Mouse (Mus musculus): ENCODE measurements at regions not wholly inside any gene's neighbourhood (a gene's known extent, or its start where the extent isn't known, plus 50 kb on each side); places are given as distances from the start of the nearest gene placed in this dataset.
A peak's percentile ranks its signal among the peaks of the same experiment; 100 is the strongest.

DNA sequence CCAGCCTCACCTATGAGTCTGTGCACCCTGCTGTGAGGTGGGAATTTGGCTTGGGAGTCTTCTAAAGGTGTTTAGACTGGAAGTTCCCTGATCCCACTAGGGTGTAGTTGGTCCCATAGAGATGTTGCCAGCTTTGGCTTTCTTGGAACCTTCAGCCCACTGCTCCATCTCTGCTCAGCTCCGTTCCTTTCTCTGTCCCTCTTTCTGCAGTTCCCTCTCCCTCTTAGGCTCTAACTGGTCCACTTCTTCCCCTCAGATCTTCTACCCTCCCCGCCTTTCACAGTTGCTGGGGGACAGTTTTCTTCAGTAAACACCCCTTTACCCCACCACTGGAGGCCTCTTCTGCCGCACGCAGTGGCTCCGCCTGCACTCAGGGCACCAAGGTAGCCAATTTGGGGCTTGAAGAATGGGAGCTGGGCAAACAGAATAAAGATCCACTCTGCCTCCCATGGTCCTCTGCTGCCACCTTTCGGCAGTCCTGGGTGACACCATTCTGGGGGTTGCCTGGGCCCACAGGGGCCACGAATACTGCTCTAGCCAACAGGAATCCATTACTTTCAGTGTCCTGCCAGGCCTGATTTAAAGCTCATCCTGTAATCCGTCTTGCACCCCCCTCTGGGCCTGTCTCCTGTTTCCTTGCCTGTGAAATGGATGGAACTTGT lies 162.9 kb upstream of the Tmem28 start:
- H3K27ac ChIP-seq = no peak overlapping the region
- H3K4me3 ChIP-seq (replicated peaks; ENCODE audit: low read length) = no peak overlapping the region
- WGBS = 28% methylated on average over 8 of the region's 8 CpGs
- no peaks in the 10 kb centered on the region for H3K36me3 ChIP-seq (replicated peaks; ENCODE audit: control insufficient read depth, insufficient read depth)
- no peak overlapping the region for H3K9ac ChIP-seq
- H3K4me1 ChIP-seq (replicated peaks; ENCODE audit: control insufficient read depth, insufficient read depth, low read length) = no peaks in the 10 kb centered on the region
- DNase-seq (ENCODE audit: low spot score) (peak; percentile 65), ATAC-seq (ENCODE audit: low FRiP score) (peak; percentile 70; the same call in 1 of the 2 replicates)
- H3K27me3 ChIP-seq (ENCODE audit: control insufficient read depth, insufficient read depth, low read length) = peaks cover 33% of the 10 kb centered on the region
- H3K9me3 ChIP-seq (ENCODE audit: control insufficient read depth, low read length) = no peaks in the 10 kb centered on the region
- no peak overlapping the region for H3K4me2 ChIP-seq (replicated peaks)

DNA sequence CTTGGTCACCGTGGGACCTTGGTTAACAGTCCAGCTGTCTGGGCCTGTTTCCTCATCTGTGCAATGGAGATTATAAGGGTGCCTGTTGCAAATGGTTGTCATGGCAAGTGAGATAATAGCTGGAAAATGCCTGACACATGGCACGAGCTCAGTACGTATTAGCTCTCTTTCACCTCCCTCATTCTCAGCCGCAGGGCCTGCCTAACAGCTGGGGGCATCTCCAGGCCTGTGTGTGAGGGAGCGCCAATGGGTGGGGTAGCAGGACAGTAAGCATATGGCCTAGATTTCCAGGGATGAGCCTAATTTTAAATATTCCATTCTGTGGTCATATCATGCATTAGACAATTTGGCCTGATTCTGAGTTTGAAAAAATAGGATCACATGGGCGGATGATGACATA lies 163.8 kb upstream of the Tmem28 start:
- Histone ChIP-seq H3K4me2 (replicated peaks) (no peak overlapping the region), H3K9ac (no peak overlapping the region), H3K36me3 (replicated peaks; ENCODE audit: control insufficient read depth, insufficient read depth) (no peaks in the 10 kb centered on the region), H3K9me3 (ENCODE audit: control insufficient read depth, low read length) (no peaks in the 10 kb centered on the region), H3K4me3 (replicated peaks; ENCODE audit: low read length) (no peak overlapping the region), H3K27me3 (ENCODE audit: control insufficient read depth, insufficient read depth, low read length) (peaks cover 35% of the 10 kb centered on the region), H3K27ac (no peak overlapping the region), H3K4me1 (replicated peaks; ENCODE audit: control insufficient read depth, insufficient read depth, low read length) (no peaks in the 10 kb centered on the region)
- 50% methylated on average over 6 of the region's 6 CpGs for WGBS
- ATAC-seq (ENCODE audit: low FRiP score) (no peak), DNase-seq (ENCODE audit: low spot score) (no peak)

DNA sequence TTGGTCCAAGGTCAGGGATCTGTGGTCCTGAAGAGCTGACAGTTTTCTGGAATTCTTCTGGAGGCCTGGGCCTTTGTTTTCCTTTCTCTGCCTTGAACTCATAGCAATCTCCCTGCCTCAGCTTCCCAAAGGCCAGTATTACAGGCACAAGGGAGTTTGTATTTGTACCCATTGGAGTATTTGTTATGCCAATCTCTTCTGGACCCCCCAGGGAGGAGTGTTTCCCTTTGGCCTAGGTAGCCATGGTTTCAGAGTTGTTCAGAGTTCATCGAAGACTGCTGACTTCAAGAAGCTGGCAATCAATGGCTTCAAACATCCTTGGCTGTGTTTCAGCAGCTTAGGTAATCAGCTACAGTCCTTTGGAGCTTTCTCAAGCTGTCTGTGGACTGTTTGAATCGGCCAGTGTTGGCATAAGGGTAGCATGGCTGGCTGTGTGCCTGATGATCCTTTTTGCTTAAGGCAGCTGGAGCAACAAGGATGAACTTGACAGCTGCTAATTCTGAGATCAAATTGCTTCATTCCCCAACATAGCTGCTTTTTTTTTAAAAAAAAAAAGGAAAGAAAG lies 161.2 kb upstream of the Pja1 start:
- Histone ChIP-seq H3K9ac (no peak overlapping the region), H3K36me3 (replicated peaks; ENCODE audit: control insufficient read depth, insufficient read depth) (no peaks in the 10 kb centered on the region), H3K27ac (no peak overlapping the region), H3K9me3 (ENCODE audit: control insufficient read depth, low read length) (no peaks in the 10 kb centered on the region), H3K4me3 (replicated peaks; ENCODE audit: low read length) (no peak overlapping the region), H3K4me2 (replicated peaks) (no peak overlapping the region), H3K4me1 (replicated peaks; ENCODE audit: control insufficient read depth, insufficient read depth, low read length) (no peaks in the 10 kb centered on the region), H3K27me3 (ENCODE audit: control insufficient read depth, insufficient read depth, low read length) (peaks cover 15% of the 10 kb centered on the region; the same call in 1 of the 2 replicates)
- 59% methylated on average over 2 of the region's 2 CpGs for WGBS
- DNase-seq (ENCODE audit: low spot score) (no peak), ATAC-seq (ENCODE audit: low FRiP score) (no peak)

DNA sequence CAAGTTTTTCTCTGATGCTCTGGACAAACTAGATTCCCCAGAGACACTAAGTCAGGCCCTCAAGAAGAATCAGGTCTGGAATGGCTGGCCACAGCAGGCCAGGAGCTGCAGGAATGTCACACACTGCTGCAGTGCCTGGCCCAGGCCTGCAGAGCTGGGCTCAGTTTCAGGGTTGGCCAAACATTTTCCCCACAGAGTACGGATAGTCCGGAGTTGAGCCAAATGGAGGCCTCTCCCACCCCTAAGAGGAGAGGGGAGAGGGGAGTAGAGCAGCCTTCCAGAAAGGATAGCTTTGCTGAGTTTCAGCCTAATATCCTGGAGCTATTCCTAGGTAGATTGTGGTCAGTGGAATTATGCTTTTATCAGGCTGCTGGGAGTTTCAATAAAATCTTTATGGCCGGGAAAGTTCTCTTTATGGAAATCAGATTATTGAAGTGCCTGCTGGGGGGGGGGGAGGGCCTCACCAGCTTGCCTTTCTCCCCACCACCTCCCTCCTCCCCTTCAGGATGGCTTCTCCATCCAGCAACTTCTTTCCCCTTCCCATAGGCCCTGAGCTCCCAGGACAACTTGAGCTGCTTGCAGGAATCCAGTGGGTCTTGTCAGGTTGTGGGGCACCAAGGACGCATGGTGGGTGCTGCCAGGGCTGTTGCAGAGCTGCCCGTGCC lies 153.6 kb upstream of the Pja1 start:
- no peak for ATAC-seq (ENCODE audit: low FRiP score)
- H3K27me3 ChIP-seq (ENCODE audit: control insufficient read depth, insufficient read depth, low read length) = peaks cover 30% of the 10 kb centered on the region
- no peaks in the 10 kb centered on the region for H3K9me3 ChIP-seq (ENCODE audit: control insufficient read depth, low read length)
- H3K27ac ChIP-seq = no peak overlapping the region
- DNase-seq (ENCODE audit: low spot score) = no peak
- WGBS = 75% methylated on average over 5 of the region's 5 CpGs
- H3K36me3 ChIP-seq (replicated peaks; ENCODE audit: control insufficient read depth, insufficient read depth) = no peaks in the 10 kb centered on the region
- H3K9ac ChIP-seq = no peak overlapping the region
- no peaks in the 10 kb centered on the region for H3K4me1 ChIP-seq (replicated peaks; ENCODE audit: control insufficient read depth, insufficient read depth, low read length)
- H3K4me2 ChIP-seq (replicated peaks) = no peak overlapping the region
- no peak overlapping the region for H3K4me3 ChIP-seq (replicated peaks; ENCODE audit: low read length)

DNA sequence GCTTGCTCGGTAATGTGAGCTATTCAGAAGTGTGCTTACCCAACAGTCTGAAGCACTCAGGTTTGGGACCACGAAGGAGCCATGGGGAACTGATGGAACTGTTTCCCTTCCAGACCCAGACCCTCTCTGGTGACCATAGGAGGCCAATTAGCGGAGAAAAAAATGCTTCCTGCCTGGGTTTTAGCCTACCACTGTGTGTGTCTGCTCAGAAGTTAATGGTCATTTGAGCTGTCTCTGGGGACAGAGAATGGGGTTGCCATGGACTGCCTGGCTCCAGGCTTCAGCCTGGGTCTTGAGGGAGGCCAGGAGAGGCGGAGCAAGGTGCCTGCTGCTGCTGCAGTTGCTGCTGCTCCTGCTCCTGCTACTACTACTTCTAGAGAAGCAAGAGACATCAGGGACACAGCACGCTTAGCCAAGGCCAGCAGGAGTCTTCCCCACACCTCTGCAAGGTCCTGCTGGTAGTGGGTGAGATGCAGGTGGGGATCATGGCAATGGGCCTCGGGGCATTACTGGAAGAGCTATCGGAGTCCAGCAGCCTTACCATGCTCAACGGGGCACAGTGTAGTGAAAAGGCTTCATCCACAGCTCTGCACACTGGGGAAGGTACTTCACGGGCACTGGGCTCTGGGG lies 141.2 kb upstream of the Pja1 start:
- WGBS = 69% methylated on average over 9 of the region's 9 CpGs
- DNase-seq (ENCODE audit: low spot score) (no peak), ATAC-seq (ENCODE audit: low FRiP score) (no peak)
- Histone ChIP-seq H3K9ac (no peak overlapping the region), H3K27ac (no peak overlapping the region), H3K4me3 (replicated peaks; ENCODE audit: low read length) (no peak overlapping the region), H3K36me3 (replicated peaks; ENCODE audit: control insufficient read depth, insufficient read depth) (no peaks in the 10 kb centered on the region), H3K9me3 (ENCODE audit: control insufficient read depth, low read length) (no peaks in the 10 kb centered on the region), H3K4me1 (replicated peaks; ENCODE audit: control insufficient read depth, insufficient read depth, low read length) (no peaks in the 10 kb centered on the region; the same call in 1 of the 2 replicates), H3K27me3 (ENCODE audit: control insufficient read depth, insufficient read depth, low read length) (peaks cover 15% of the 10 kb centered on the region), H3K4me2 (replicated peaks) (no peak overlapping the region)

DNA sequence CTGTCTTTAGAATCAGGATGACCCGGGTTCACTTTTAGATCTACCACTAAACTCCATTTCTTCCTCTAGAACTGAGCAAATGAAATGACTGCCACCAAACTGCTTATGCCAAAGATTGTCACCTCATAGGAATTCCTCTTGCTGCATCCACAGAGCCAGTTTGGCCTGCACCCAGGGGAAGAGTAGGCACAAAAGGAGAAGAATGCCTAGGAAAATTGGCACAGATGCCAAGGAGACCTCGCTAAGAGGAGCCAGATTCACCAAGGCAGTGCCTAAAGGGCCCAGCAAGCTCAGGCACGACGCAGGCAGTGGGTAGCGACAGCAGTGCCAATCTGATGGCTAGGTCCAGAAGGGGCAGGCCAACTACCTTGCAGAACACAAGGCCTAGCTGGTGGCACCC lies 139.0 kb upstream of the Pja1 start:
- Histone ChIP-seq H3K36me3 (replicated peaks; ENCODE audit: control insufficient read depth, insufficient read depth) (no peaks in the 10 kb centered on the region), H3K27me3 (ENCODE audit: control insufficient read depth, insufficient read depth, low read length) (peaks cover 22% of the 10 kb centered on the region), H3K4me1 (replicated peaks; ENCODE audit: control insufficient read depth, insufficient read depth, low read length) (no peaks in the 10 kb centered on the region; the same call in 1 of the 2 replicates), H3K4me3 (replicated peaks; ENCODE audit: low read length) (no peak overlapping the region), H3K27ac (no peak overlapping the region), H3K4me2 (replicated peaks) (no peak overlapping the region), H3K9me3 (ENCODE audit: control insufficient read depth, low read length) (no peaks in the 10 kb centered on the region), H3K9ac (no peak overlapping the region)
- no peak for ATAC-seq (ENCODE audit: low FRiP score)
- no peak for DNase-seq (ENCODE audit: low spot score)
- WGBS = 57% methylated on average over 5 of the region's 5 CpGs

DNA sequence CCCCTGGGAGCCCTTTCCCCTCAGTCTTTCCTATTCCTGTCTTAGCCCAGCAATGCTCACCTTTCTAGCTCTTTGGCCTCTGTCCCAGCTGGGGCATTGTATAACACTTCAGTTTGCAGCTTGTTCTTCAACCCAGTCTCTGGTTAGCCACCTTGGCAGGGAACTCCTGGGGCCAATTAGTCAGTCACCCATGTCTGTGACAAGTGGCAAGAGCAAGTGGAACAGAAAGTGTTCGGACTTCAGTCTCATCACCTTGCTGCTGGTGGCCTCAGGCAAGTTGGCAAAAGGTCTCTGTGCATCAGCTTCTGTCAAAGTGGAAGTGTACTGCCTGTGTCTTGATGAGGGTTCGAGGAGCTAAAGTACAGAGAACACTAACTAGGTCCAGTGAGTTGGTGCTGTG lies 138.5 kb upstream of the Pja1 start:
- DNase-seq (ENCODE audit: low spot score) (no peak), ATAC-seq (ENCODE audit: low FRiP score) (no peak)
- WGBS = 93% methylated on average over 2 of the region's 2 CpGs
- H3K4me2 ChIP-seq (replicated peaks) = no peak overlapping the region
- H3K9me3 ChIP-seq (ENCODE audit: control insufficient read depth, low read length) = no peaks in the 10 kb centered on the region
- no peak overlapping the region for H3K4me3 ChIP-seq (replicated peaks; ENCODE audit: low read length)
- no peaks in the 10 kb centered on the region for H3K36me3 ChIP-seq (replicated peaks; ENCODE audit: control insufficient read depth, insufficient read depth)
- H3K4me1 ChIP-seq (replicated peaks; ENCODE audit: control insufficient read depth, insufficient read depth, low read length) = no peaks in the 10 kb centered on the region; the same call in 1 of the 2 replicates
- no peak overlapping the region for H3K27ac ChIP-seq
- no peak overlapping the region for H3K9ac ChIP-seq
- peaks cover 22% of the 10 kb centered on the region for H3K27me3 ChIP-seq (ENCODE audit: control insufficient read depth, insufficient read depth, low read length)

DNA sequence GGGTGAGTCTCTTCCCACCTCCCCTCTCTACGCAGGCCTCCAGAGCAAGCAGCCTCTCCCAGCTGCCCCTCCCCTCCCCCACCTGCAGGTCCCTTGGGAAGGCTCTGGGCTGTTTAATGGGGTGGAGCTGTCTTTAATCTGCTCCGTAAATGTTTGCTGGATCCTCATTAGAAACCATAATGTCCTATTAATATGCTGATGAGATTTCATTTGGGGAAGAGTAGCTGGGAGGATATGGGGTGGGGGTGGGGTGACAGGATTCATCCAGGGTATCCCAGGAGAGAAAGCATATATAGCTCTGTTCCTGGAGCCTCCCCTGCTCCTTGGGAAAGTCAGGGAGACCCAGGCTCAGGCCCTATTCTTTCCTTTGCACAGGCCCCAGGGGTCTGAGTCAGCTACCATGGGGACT lies 137.2 kb upstream of the Pja1 start:
- H3K36me3 ChIP-seq (replicated peaks; ENCODE audit: control insufficient read depth, insufficient read depth) = no peaks in the 10 kb centered on the region
- no peak overlapping the region for H3K4me2 ChIP-seq (replicated peaks)
- DNase-seq (ENCODE audit: low spot score) (no peak), ATAC-seq (ENCODE audit: low FRiP score) (peak; percentile 72)
- no peak overlapping the region for H3K27ac ChIP-seq
- no peak overlapping the region for H3K4me3 ChIP-seq (replicated peaks; ENCODE audit: low read length)
- H3K9me3 ChIP-seq (ENCODE audit: control insufficient read depth, low read length) = no peaks in the 10 kb centered on the region
- H3K4me1 ChIP-seq (replicated peaks; ENCODE audit: control insufficient read depth, insufficient read depth, low read length) = no peaks in the 10 kb centered on the region; the same call in 1 of the 2 replicates
- WGBS = 42% methylated on average over 2 of the region's 2 CpGs
- H3K9ac ChIP-seq = no peak overlapping the region
- peaks cover 28% of the 10 kb centered on the region for H3K27me3 ChIP-seq (ENCODE audit: control insufficient read depth, insufficient read depth, low read length)

DNA sequence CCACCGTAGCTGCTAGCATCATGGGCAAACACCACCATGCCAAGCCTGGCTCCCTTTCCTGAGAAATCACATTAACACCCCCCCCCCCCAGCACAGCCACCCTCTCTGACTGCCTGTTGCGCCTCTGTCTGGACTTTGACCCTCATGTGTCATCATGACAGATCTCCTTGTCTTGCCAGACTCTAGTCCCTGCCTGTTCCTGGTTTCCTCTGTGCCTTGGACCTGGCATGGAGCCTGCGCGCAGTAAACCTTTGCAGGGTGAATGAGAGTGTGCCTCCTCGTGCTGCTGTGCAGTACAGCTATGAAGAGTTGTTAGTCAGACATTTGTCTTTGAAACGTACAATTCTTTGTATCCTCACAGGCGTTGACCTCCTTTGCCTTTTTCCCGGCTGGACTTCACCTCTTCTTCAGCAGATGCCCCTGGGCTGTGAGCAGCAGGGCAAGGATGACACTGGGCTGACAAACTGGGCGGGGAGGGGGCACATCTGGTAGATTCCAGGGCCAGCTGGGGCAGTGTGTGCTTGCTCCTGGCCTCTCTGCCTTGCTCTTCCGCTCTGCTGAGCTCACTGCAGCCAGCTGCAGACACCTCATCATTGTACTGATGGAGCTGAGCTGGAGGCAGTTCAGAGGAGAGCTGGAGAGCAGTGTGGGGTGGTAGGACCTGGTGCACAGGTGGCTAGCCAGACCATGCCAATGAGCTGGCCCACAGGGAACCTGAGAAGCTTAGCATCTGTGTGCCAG lies 134.2 kb upstream of the Pja1 start:
- DNase-seq (ENCODE audit: low spot score) = peak; percentile 30
- no peak overlapping the region for H3K4me2 ChIP-seq (replicated peaks)
- no peak overlapping the region for H3K9ac ChIP-seq
- H3K9me3 ChIP-seq (ENCODE audit: control insufficient read depth, low read length) = no peaks in the 10 kb centered on the region
- H3K36me3 ChIP-seq (replicated peaks; ENCODE audit: control insufficient read depth, insufficient read depth) = no peaks in the 10 kb centered on the region
- H3K27ac ChIP-seq = no peak overlapping the region
- H3K27me3 ChIP-seq (ENCODE audit: control insufficient read depth, insufficient read depth, low read length) = peaks cover 40% of the 10 kb centered on the region
- H3K4me1 ChIP-seq (replicated peaks; ENCODE audit: control insufficient read depth, insufficient read depth, low read length) = no peaks in the 10 kb centered on the region; the same call in 1 of the 2 replicates
- 51% methylated on average over 10 of the region's 10 CpGs for WGBS
- H3K4me3 ChIP-seq (replicated peaks; ENCODE audit: low read length) = no peak overlapping the region
- ATAC-seq (ENCODE audit: low FRiP score) = 0 out of 2 replicates have a peak, but pooled peaks have one; percentile 44

All from hindbrain, embryonic 14.5 days (tissue).